In the genomic region with DNA sequence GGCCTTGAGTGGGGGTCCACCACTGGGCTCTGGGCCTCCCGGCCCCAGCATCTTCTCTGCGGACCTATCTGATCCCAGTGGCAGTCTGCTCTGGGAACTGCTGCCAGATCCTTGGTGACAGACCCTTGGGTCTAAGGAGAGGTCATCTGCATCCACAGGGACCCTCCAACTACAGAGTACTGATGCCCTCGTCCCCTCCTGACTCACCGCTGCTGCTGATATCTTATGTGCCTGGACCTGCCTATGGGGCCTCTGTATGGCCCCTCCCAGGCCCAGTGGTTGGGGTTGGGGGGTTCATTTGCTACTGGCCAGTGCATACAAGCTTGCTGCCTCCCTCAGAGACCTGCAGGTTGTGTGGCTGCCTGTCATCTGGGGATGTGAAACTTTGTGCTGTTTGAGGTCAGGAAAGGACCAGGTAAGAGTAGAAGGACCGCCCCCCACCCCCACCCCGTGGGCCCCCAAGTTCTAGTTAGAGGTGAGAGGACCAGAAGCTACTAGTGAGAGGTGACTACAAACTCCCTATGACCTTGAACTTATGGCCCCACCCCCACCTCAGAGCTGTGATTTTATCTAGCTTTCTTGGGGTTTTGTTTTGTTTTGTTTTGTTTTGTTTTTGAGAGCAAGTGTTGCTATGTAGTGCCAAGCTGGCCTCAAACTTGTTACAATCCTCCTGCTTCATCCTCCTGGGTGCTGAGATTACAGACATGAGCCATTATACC, we compare ENCODE assay signal across 10 mouse cellular contexts. TPM values are rescaled to one million over a fixed set of nuclear protein-coding genes. Genes with fewer than 3 reads are reported as not detected.
DNase-seq lines count a peak whose midpoint lies in the region; ATAC-seq and TF ChIP-seq lines count a peak whose summit lies in the region.
"Had no signal": no experiment of that assay in that cellular context is flagged by ENCODE, and none has a peak within 500 bp of the region (broad histone marks: within the 10 kb centered on the region; RNA-seq: fewer than 3 reads in every experiment).

No protein-coding gene starts in this region.

- H3K36me3 ChIP-seq in kidney, embryonic 16.5 days (ENCODE audit: insufficient read depth, low read length) = no peaks in the 10 kb centered on the region
- no peaks in the 10 kb centered on the region for H3K36me3 ChIP-seq in embryonic facial prominence, embryonic 15.5 days
- no peaks in the 10 kb centered on the region for H3K36me3 ChIP-seq in hindbrain, embryonic 16.5 days (ENCODE audit: control insufficient read depth, insufficient read depth, low read length)
- H3K36me3 ChIP-seq in midbrain, postnatal 0 days (ENCODE audit: insufficient read depth, low read length) = no peaks in the 10 kb centered on the region

- TF ChIP-seq CTCF in midbrain, postnatal 0 days (IDR thresholded peaks at IDR 0.05) = no peak

- no peaks in the 10 kb centered on the region for H3K27me3 ChIP-seq in kidney, embryonic 16.5 days (ENCODE audit: insufficient read depth, low read length)
- H3K27me3 ChIP-seq in embryonic facial prominence, embryonic 15.5 days = no peaks in the 10 kb centered on the region
- H3K27me3 ChIP-seq in hindbrain, embryonic 16.5 days (replicated peaks; ENCODE audit: control insufficient read depth, insufficient read depth, low read length) = no peaks in the 10 kb centered on the region
- H3K27me3 ChIP-seq in midbrain, postnatal 0 days (ENCODE audit: insufficient read depth, low read length) = no peaks in the 10 kb centered on the region

- peak overlapping the region; percentile 44 for H3K4me3 ChIP-seq in kidney, embryonic 16.5 days (ENCODE audit: low read length)
- no peak overlapping the region for H3K4me3 ChIP-seq in embryonic facial prominence, embryonic 15.5 days (replicated peaks)
- peak overlapping the region; percentile 37 for H3K4me3 ChIP-seq in hindbrain, embryonic 16.5 days (ENCODE audit: low read length)
- peak overlapping the region; percentile 42 for H3K4me3 ChIP-seq in midbrain, postnatal 0 days (ENCODE audit: low read depth, low read length)

- no peaks in the 10 kb centered on the region for H3K9me3 ChIP-seq in kidney, embryonic 16.5 days (ENCODE audit: low read length)
- no peaks in the 10 kb centered on the region for H3K9me3 ChIP-seq in embryonic facial prominence, embryonic 15.5 days (replicated peaks)
- no peaks in the 10 kb centered on the region for H3K9me3 ChIP-seq in hindbrain, embryonic 16.5 days (ENCODE audit: control insufficient read depth, low read length)
- H3K9me3 ChIP-seq in midbrain, postnatal 0 days (ENCODE audit: low read length) = no peaks in the 10 kb centered on the region

- DNase-seq in kidney, adult 9 months = no peak
- no peak for DNase-seq in midbrain, postnatal 0 days (ENCODE audit: low spot score)
- no peak for DNase-seq in c-Kit-positive CD71-positive TER-119-positive erythroid progenitor cells, embryonic 14.5 days (ENCODE audit: low spot score)
- no peak for DNase-seq in right cerebral cortex, postnatal 10 days (ENCODE audit: low spot score in 2 of 2)
- DNase-seq in adrenal gland, postnatal 14 days = no peak
- DNase-seq: gastrocnemius, postnatal 36 days had no signal

- peak overlapping the region; percentile 77 for H3K4me2 ChIP-seq in kidney, embryonic 16.5 days (replicated peaks; ENCODE audit: low read depth, low read length)
- peak overlapping the region; percentile 72 for H3K4me2 ChIP-seq in embryonic facial prominence, embryonic 15.5 days (replicated peaks)
- H3K4me2 ChIP-seq in hindbrain, embryonic 16.5 days (ENCODE audit: low read length) = peak overlapping the region; percentile 77
- H3K4me2 ChIP-seq in midbrain, postnatal 0 days (ENCODE audit: low read depth, low read length, poor library complexity, severe bottlenecking) = peak overlapping the region; percentile 84

- H3K9ac ChIP-seq in kidney, embryonic 16.5 days (replicated peaks; ENCODE audit: low read length) = peak overlapping the region; percentile 63
- H3K9ac ChIP-seq in embryonic facial prominence, embryonic 15.5 days = no peak overlapping the region
- peak overlapping the region; percentile 1; the same call in 1 of the 2 replicates for H3K9ac ChIP-seq in hindbrain, embryonic 16.5 days (ENCODE audit: low read depth, low read length)
- H3K9ac ChIP-seq in midbrain, postnatal 0 days (replicated peaks; ENCODE audit: low read length, poor library complexity, severe bottlenecking) = peak overlapping the region; percentile 46; the same call in 1 of the 2 replicates

- peaks cover 41% of the 10 kb centered on the region for H3K4me1 ChIP-seq in kidney, embryonic 16.5 days (ENCODE audit: insufficient read depth, low read length)
- H3K4me1 ChIP-seq in embryonic facial prominence, embryonic 15.5 days = peaks cover 48% of the 10 kb centered on the region
- H3K4me1 ChIP-seq in hindbrain, embryonic 16.5 days (ENCODE audit: control insufficient read depth, insufficient read depth, low read depth, low read length) = peaks cover 13% of the 10 kb centered on the region
- H3K4me1 ChIP-seq in midbrain, postnatal 0 days (ENCODE audit: insufficient read depth, low read length) = peaks cover 9% of the 10 kb centered on the region; the same call in 1 of the 2 replicates

- ATAC-seq in kidney, embryonic 16.5 days (ENCODE audit: low FRiP score, low TSS enrichment) = no peak
- ATAC-seq in embryonic facial prominence, embryonic 15.5 days (ENCODE audit: insufficient number of reproducible peaks, low FRiP score, low TSS enrichment, low read depth) = no peak
- ATAC-seq in hindbrain, embryonic 16.5 days = no peak
- no peak for ATAC-seq in midbrain, postnatal 0 days (ENCODE audit: low FRiP score)

- WGBS in kidney, embryonic 16.5 days = 65% methylated on average over 6 of the region's 6 CpGs
- WGBS in embryonic facial prominence, embryonic 15.5 days = 62% methylated on average over 6 of the region's 6 CpGs
- 68% methylated on average over 6 of the region's 6 CpGs for WGBS in hindbrain, embryonic 16.5 days
- WGBS in midbrain, postnatal 0 days = 67% methylated on average over 6 of the region's 6 CpGs

- no peak overlapping the region; the same call in 1 of the 2 replicates for H3K27ac ChIP-seq in kidney, embryonic 16.5 days (ENCODE audit: low read length)
- H3K27ac ChIP-seq in embryonic facial prominence, embryonic 15.5 days (replicated peaks) = 0 out of 2 replicates have a peak overlapping the region, but pooled peaks have one; percentile 84
- peak overlapping the region; percentile 80 for H3K27ac ChIP-seq in hindbrain, embryonic 16.5 days (ENCODE audit: low read depth, low read length)
- peak overlapping the region; percentile 74 for H3K27ac ChIP-seq in midbrain, postnatal 0 days (ENCODE audit: low read depth, low read length)

RNA-seq across cellular contexts. Expression of a gene that starts 5.3 kb away (rescaled TPM):
- polyA plus RNA-seq in kidney, embryonic 16.5 days (2015; fragmentation: Nextera tagmentation; extraction: Ambion mirVana) = 8.0 and 9.0 TPM in 2 replicates
- polyA plus RNA-seq in embryonic facial prominence, embryonic 15.5 days (2015; fragmentation: Nextera tagmentation; extraction: Ambion mirVana) = 20.0 and 21.4 TPM in 2 replicates
- polyA plus RNA-seq in hindbrain, embryonic 16.5 days (2015; fragmentation: Nextera tagmentation; extraction: Ambion mirVana) = 2.9 and 5.2 TPM in 2 replicates
- 2.7 and 3.3 TPM in 2 replicates for total RNA-seq in midbrain, postnatal 0 days (2014; rRNA removed)
- 2.8 and 3.0 TPM in 2 replicates for polyA plus RNA-seq in midbrain, postnatal 0 days (2015; fragmentation: Nextera tagmentation; extraction: Ambion mirVana)
- 4.9 and 8.5 TPM in 2 replicates for total RNA-seq in adrenal gland, postnatal 14 days (2021)

RNA-seq across cellular contexts. Expression of a gene that starts 17.7 kb away (rescaled TPM):
- 11.6 and 13.0 TPM in 2 replicates for polyA plus RNA-seq in kidney, embryonic 16.5 days (2015; fragmentation: Nextera tagmentation; extraction: Ambion mirVana)
- 14.5 and 15.3 TPM in 2 replicates for polyA plus RNA-seq in embryonic facial prominence, embryonic 15.5 days (2015; fragmentation: Nextera tagmentation; extraction: Ambion mirVana)
- polyA plus RNA-seq in hindbrain, embryonic 16.5 days (2015; fragmentation: Nextera tagmentation; extraction: Ambion mirVana) = 16.7 and 17.5 TPM in 2 replicates
- 36.0 and 38.5 TPM in 2 replicates for total RNA-seq in midbrain, postnatal 0 days (2014; rRNA removed)
- 24.0 and 25.1 TPM in 2 replicates for polyA plus RNA-seq in midbrain, postnatal 0 days (2015; fragmentation: Nextera tagmentation; extraction: Ambion mirVana)
- total RNA-seq in adrenal gland, postnatal 14 days (2021) = 33.0 and 35.4 TPM in 2 replicates

RNA-seq across cellular contexts. Expression of a gene that starts 21.2 kb away (rescaled TPM):
- polyA plus RNA-seq in kidney, embryonic 16.5 days (2015; fragmentation: Nextera tagmentation; extraction: Ambion mirVana) = 0.32 and 0.57 TPM in 2 replicates
- polyA plus RNA-seq in embryonic facial prominence, embryonic 15.5 days (2015; fragmentation: Nextera tagmentation; extraction: Ambion mirVana) = 6.3 and 6.5 TPM in 2 replicates
- 0.09 and 0.19 TPM in 2 replicates for polyA plus RNA-seq in hindbrain, embryonic 16.5 days (2015; fragmentation: Nextera tagmentation; extraction: Ambion mirVana)
- total RNA-seq in midbrain, postnatal 0 days (2014; rRNA removed) = 0.99 TPM in 1 of 2 replicates, not detected in the other
- polyA plus RNA-seq in midbrain, postnatal 0 days (2015; fragmentation: Nextera tagmentation; extraction: Ambion mirVana) = 0.27 and 0.29 TPM in 2 replicates
- total RNA-seq in adrenal gland, postnatal 14 days (2021) = 0.11 TPM in 1 of 2 replicates, not detected in the other

RNA-seq across cellular contexts. Expression of a gene that starts 23.4 kb away (rescaled TPM):
- polyA plus RNA-seq in kidney, embryonic 16.5 days (2015; fragmentation: Nextera tagmentation; extraction: Ambion mirVana) = 0.13 and 0.14 TPM in 2 replicates
- polyA plus RNA-seq in embryonic facial prominence, embryonic 15.5 days (2015; fragmentation: Nextera tagmentation; extraction: Ambion mirVana) = 0.38 and 0.41 TPM in 2 replicates
- polyA plus RNA-seq in hindbrain, embryonic 16.5 days (2015; fragmentation: Nextera tagmentation; extraction: Ambion mirVana) = not detected in 2 replicates
- total RNA-seq in midbrain, postnatal 0 days (2014; rRNA removed) = 0.11 TPM in 1 of 2 replicates, not detected in the other
- 0.11 TPM in 1 of 2 replicates, not detected in the other for polyA plus RNA-seq in midbrain, postnatal 0 days (2015; fragmentation: Nextera tagmentation; extraction: Ambion mirVana)
- total RNA-seq in adrenal gland, postnatal 14 days (2021) = 0.56 and 0.82 TPM in 2 replicates
- total RNA-seq: gastrocnemius, postnatal 36 days had no signal

RNA-seq across cellular contexts. Expression of a gene that starts 27.9 kb away (rescaled TPM):
- polyA plus RNA-seq in kidney, embryonic 16.5 days (2015; fragmentation: Nextera tagmentation; extraction: Ambion mirVana) = 0.27 and 0.32 TPM in 2 replicates
- 4.8 and 5.3 TPM in 2 replicates for polyA plus RNA-seq in embryonic facial prominence, embryonic 15.5 days (2015; fragmentation: Nextera tagmentation; extraction: Ambion mirVana)
- polyA plus RNA-seq in hindbrain, embryonic 16.5 days (2015; fragmentation: Nextera tagmentation; extraction: Ambion mirVana) = not detected in 2 replicates
- not detected in 2 replicates for total RNA-seq in midbrain, postnatal 0 days (2014; rRNA removed)
- not detected in 2 replicates for polyA plus RNA-seq in midbrain, postnatal 0 days (2015; fragmentation: Nextera tagmentation; extraction: Ambion mirVana)
- 0.11 TPM in 1 of 2 replicates, not detected in the other for total RNA-seq in adrenal gland, postnatal 14 days (2021)
- total RNA-seq: gastrocnemius, postnatal 36 days; left cerebral cortex, postnatal 14 days had no signal
